Mouse (Mus musculus): ENCODE measurements around the gene Phc3. TPM values are rescaled to one million over a fixed set of nuclear protein-coding genes. Genes with fewer than 3 reads are reported as not detected.

Phc3 gene
- 19.0 TPM in 2 replicates for polyA plus RNA-seq (2012; rRNA removed)

DNA sequence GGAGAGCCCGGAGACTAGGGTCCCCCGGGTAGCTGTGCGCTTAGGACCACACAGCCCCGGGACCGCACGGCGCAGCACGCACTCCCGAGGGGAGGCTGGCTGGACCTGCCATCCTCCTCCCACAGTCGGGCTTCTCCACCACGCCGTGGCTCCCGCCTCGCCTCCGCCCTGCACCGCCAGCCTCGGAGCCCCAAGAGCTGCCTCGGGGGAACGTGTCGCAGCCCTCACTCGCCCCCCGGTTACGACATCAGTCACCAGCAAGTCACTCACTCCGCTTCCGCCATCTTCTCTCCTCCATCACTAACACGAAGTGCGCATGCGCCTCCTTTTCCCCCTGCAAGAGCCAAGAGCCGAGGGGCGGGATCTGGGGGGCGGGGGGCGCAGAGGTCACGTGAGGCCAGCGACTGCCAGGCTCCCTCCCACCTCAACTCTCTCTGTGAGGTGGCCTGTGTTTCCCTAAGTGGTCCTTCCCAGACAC, at the start of gene Phc3:
Phc3 (minus strand) TSS at position 312 of the 478 bp plus-strand sequence.

DNA sequence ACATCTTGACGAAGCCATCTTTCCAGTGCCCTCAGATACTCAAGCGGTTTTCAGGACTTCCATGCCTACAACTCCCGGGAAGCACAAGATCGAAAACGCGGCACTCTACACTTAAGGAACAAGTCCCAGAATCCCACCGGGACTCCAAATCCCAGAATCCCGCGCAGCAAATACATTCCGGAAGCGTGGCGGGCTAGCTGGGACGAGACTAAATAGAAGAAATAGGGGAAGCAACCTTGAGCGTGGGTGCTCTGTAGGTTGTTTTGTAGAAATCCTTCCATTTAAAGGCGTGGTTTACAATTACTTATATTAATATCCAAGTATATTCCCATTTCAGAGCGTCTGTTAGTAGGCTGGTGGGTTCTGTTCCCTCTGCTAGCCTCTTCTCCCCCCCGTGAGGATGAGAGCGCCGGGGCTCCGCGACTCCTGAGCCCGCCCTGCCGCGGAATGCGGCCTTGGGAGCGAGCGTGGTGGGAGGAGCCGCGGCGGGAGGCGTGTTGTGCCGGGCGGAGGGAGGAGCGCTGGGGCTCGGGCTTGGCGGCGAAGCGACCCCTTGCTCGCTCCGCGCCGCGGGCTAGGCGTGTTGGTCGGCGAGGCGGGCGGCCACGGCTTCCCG, 26.2 kb upstream of the Phc3 start, which contains the start of gene Prkci:
Prkci (plus strand) TSS at position 465 of the 616 bp plus-strand sequence.

GRCm38 (mm10) chr3:30855604-30856458, 113.4 kb downstream of the Phc3 start, which contains the start of gene Gpr160:
Gpr160 (plus strand) TSS chr3:30855950.

Other genes starting within 250 kb of the Phc3 start
- 0.27 TPM in 2 replicates for gene Samd7, start 223.1 kb downstream of the Phc3 start, polyA plus RNA-seq (2012; rRNA removed)
- 58.7 and 63.7 TPM in 2 replicates for gene Sec62, start 176.5 kb downstream of the Phc3 start, polyA plus RNA-seq (2012; rRNA removed)
- gene Gpr160, start 113.5 kb downstream of the Phc3 start, polyA plus RNA-seq (2012; rRNA removed): 0.96 and 1.3 TPM in 2 replicates
- gene Prkci, start 26.3 kb upstream of the Phc3 start, polyA plus RNA-seq (2012; rRNA removed): 40.5 and 42.7 TPM in 2 replicates
- 20.2 and 20.4 TPM in 2 replicates for gene Skil, start 125.6 kb upstream of the Phc3 start, polyA plus RNA-seq (2012; rRNA removed)
- gene Cldn11, start 180.5 kb upstream of the Phc3 start, polyA plus RNA-seq (2012; rRNA removed): 20.2 and 21.7 TPM in 2 replicates

All from central nervous system, embryonic 18 days (tissue).